Mouse (Mus musculus) urinary bladder, postnatal 25 days (tissue): ENCODE measurements at regions not wholly inside any gene's neighbourhood (a gene's known extent, or its start where the extent isn't known, plus 50 kb on each side); places are given as distances from the start of the nearest gene placed in this dataset.

Experiments
- DNase-seq: peaks from one replicate; pipeline ENCODE4 v3.0.0; 2022; ENCODE audit warnings: low spot score

GRCm38 (mm10) chr17:80795453-80796105 lies 67.3 kb upstream of the Map4k3 start:
- DNase-seq = no peak

DNA sequence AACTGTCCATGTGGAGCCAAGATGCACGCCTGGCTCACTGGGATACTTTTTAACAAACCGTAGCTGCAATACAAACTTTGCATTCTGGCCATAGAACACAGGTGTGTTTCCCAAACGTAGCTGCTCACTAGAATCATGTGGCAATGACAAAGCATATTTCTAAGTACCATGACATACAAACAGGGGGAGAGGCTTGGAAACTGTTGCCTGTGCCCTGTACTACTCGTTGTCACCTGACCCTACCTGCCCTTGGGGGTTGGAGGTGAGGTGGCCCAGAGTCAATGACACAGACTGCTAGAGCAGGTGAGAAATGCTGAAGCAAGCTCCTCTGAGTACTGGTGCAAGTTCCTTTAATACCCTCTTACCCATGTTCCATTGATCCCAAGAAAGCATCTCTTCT lies 64.3 kb upstream of the Map4k3 start:
- DNase-seq = no peak

- DNase-seq = no peak
These were observed 61.4 kb upstream of the Map4k3 start for GRCm38 (mm10) chr17:80789706-80790105.

DNA sequence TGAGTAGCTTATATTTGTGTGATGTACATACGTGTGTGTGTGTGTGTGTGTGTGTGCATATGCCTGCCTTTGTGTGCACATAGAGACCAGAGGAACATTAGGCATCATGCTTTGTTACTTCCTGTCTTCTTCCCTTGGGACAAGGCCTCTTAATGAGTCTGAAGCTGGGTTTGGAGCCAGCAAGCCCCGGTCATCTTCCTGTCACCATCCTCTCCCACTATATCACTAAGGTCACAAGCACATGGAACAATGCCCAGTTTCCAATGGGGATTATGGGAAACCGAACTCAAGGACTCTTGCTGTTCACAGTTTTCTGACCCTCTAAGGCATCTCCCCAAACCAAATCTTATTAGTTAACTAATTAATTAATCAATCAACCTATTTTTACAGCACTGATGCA lies 60.7 kb upstream of the Map4k3 start:
- no peak for DNase-seq

DNA sequence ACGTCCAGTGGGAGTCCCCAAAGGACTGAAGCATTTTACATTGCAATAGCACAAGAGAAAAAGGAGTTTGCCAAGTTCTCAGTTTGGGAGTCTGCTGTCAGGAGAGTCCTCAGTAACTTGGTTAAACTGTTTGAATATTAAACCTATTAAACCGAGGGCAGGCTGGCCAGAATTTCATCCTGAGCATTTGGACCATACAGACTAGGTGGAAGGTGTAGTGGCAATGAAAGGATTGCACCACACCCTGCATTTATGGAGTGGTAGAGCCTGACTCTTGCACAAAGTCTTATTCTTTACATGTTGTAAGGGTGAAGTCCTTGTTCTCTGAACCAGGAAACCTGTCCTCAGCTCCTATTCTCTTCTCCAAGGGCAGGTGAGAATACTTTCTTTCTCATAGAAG lies 58.6 kb upstream of the Map4k3 start:
- no peak for DNase-seq

- DNase-seq = no peak
These were observed 58.0 kb upstream of the Map4k3 start for GRCm38 (mm10) chr17:80786061-80786851.

DNA sequence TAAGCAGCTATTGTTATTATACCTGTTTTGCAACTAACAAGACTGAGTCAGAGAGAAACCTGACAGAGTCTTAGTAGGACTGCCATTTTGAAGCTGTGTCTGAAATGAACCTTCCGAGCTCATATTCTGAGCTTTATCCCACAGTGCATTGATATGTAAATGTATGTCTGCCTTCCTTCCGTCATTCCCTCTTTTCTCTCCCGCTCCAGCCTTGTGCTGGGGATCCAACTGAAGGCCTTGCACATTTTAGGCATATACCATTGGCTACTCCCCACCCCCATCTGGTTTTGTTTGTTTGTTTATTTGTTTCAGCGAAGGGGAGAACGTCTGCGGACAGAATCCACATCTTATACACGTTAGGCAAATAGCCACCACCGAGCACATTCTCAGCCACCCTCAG lies 57.2 kb upstream of the Map4k3 start:
- no peak for DNase-seq

GRCm38 (mm10) chr17:80785049-80785448 lies 56.8 kb upstream of the Map4k3 start:
- no peak for DNase-seq

- no peak for DNase-seq
These were observed 53.9 kb upstream of the Map4k3 start for GRCm38 (mm10) chr17:80782233-80782632.

GRCm38 (mm10) chr17:80781621-80782020 lies 53.3 kb upstream of the Map4k3 start:
- DNase-seq = no peak

DNA sequence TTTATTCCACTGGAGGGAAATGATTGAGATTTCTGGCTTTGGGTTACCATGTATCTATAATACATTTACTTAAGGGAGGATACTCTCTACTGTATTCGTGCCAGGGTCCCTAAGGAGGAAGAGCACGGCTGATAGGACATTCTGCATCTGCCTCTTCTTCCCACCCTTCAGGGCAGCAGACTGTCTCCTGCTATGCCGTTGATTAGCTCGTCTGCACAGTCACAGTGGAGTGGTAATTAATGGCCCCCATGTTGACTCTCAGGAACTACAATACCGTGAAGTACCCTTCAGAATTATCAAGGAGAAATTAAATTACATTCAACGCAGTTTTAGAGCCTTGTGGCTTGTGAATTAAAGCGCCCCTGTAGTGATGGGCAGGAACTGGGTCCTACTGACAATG lies 52.0 kb upstream of the Map4k3 start:
- no peak for DNase-seq

DNA sequence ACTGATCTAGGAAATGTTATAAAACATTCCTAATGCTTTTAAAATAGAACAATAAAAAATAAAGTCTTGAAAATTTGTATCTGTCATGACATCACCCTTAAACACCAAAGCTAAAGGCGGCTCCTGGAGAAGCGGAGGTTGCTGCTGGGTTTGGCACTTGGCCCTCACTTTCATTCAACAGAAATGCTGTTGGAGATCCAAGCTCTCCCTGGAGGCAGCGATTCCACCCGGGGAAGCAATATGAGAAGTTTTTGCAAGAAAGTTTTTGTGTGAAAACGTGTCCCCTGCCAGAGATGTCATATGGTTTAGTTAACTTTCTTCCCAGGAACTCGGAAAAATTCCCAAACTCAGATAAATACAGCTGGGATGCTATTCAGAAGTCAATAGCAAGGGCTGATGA lies 51.5 kb upstream of the Map4k3 start:
- no peak for DNase-seq
